Mouse (Mus musculus) v-Abl transformed pro-B cells (cell line): ENCODE results near the gene Med6.

Experiments used
- in situ Hi-C, 2 experiments: fragments of 400-800 bp; cut with MboI; formaldehyde crosslinking; loops; one replicate each; pipeline ENCODE4 v1.15.1; 2025; ENCODE audit not compliant: unreplicated experiment in 2 of 2

The Med6 gene

DNA sequence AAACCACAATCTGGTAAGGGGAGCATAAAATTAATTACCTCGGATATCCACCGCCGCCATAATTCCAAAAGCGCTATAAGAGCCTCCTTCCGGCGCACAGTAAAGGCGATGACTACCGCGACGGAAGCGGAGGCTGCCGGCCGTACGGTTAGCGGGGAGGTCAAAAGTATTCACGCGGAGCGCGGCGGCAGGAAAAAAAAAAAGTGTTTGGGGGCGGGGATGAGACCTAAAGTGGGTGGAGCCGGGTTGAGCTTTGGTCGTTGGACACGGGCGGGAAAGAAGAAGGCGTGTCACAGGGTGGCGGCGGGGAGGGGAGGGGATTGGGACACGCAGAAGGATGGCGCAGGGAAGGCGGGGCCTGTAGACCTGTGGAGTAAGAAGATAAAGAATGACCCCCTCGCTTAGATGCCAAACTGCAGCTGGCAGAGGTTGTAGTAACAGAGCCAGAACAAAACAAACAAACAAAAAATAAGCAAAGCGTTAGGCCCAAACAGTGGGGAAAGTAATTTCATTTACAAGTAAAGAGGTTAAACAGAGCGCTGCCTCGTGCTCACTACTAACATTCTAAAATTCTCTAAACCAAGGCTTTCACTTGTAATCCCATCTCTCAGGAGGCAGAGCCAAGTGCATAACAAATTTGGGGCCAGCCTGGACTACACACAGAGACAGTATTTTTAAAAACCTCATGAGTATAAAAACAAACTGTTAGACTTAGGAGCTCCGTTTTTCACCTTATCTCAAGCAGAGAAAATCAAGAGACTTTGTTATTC lies at the start of gene Med6:
Gene Med6, minus strand, starts transcription at position 107 of the 770 bp plus-strand sequence.
- in situ Hi-C loops = loop anchor here (5.0 to 10.0 kb wide), 2 partner anchors 60 to 108 kb away; partner anchors contain the start of genes Cox16 (in 1 of the 2), Gm20498 (in 1 of the 2) and Synj2bp (in 1 of the 2)

GRCm38 (mm10) chr12:81642361-81643082 lies 47.7 kb upstream of the Med6 start:
- in situ Hi-C loops = no loop called here

DNA sequence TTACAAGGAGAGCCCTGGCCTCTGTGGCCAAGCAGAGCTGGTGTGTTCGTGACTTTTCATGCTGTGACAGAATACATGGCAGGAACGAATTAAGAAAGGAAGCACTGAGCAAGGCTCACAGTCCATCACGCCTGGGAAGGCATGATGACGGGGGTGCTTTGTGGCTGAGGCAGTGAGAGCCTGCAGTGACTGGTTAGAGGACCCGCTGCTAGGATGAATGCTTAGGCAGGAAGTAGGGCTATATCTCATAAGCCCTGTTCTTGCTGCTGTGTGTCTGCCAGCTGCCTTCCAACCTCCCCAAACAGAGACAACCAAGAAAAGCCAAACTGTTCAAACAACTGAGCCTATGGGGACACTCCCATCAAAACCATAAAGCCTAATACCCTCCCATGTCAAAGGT lies 45.8 kb upstream of the Med6 start:
- in situ Hi-C loops = no loop called here

- in situ Hi-C loops = no loop called here
Observed at GRCm38 (mm10) chr12:81633246-81633645, 38.4 kb upstream of the Med6 start.

- in situ Hi-C loops = no loop called here
Observed at GRCm38 (mm10) chr12:81631661-81632401, 37.0 kb upstream of the Med6 start.

DNA sequence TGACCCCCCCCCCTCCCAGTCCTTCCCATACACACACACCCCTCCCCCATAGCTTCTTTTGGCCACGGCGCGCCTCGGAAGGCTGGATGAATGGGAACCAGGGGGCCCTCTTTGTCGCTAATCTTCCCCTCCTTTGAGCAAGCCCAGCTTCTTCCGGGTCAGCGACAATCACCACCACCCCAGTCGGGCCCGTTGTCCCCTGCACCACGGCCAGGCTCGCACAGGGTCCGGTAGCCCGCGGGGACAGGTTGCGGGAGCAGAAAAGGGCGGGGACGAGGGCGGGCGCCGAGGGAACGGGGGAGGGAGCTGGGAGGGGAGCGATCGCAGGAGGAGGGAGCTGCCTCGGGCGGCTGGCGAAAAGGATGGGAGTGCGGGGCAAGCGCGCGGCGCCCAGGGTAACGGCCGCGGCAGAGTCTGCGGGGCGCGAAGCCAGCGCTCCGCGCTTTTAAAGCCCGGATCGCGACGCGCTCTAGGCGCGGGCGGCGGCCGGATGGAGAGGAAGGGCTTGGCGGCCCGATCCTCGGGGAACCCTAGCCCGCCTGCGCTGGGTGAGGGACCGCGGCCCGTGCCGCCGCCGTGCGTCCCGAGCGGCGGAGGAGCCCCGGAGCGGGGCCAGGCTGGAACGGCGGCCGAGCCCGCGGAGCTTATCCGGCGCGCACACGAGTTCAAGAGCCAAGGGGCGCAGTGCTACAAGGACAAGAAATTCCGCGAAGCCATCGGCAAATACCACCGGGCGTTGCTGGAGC lies 36.3 kb upstream of the Med6 start, which contains the start of gene Ttc9:
Gene Ttc9, plus strand, starts transcription at position 335 of the 746 bp plus-strand sequence.
- in situ Hi-C loops = no loop called here

DNA sequence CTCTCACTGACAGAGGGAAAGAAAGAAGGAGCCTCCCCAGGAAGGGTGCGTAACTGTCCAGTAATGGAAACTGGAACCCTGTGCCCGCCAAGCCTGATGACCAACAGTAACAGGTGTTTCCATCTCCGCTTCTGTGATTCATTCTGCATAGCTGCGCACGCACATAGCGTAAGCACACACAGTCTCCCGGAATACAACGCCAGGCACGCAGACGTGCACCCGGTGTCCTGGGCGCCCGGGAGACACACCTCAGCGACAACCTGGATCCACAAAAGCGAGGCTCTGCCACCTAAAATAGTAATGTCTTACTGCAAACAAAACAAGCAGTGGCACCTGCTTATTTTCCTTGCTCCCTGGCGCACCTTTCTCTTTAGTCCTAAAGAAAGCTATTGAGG lies 35.7 kb upstream of the Med6 start:
- in situ Hi-C loops = no loop called here

- in situ Hi-C loops = loop anchor here in 1 of 2 experiments (10.0 kb wide), 1 partner anchor 643 kb away; no protein-coding TSS in a partner anchor
Observed at GRCm38 (mm10) chr12:81628091-81628490, 33.3 kb upstream of the Med6 start.

DNA sequence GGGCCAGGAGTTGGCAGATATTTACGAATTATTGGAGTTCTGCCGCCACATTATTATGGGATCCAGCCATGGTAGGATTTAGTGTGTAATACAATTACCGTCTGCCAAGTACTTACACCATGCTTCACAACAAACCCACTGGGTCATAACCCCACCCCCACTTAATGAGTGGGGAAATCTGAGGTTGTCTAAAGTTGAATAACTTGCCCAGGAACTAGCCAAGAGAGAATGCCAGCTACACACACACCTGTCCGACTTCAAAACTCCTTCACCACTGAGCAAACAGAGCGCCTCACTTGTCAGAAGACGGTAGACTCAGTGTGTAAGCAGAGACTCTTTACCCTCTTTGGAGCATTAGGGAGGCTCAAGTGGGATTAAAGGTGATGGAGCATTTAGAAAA lies 32.6 kb upstream of the Med6 start:
- in situ Hi-C loops = loop anchor here in 1 of 2 experiments (10.0 kb wide), 1 partner anchor 643 kb away; no protein-coding TSS in a partner anchor

- in situ Hi-C loops = loop anchor here in 1 of 2 experiments (10.0 kb wide), 1 partner anchor 642 kb away; no protein-coding TSS in a partner anchor
Observed at GRCm38 (mm10) chr12:81626226-81626861, 31.5 kb upstream of the Med6 start.

DNA sequence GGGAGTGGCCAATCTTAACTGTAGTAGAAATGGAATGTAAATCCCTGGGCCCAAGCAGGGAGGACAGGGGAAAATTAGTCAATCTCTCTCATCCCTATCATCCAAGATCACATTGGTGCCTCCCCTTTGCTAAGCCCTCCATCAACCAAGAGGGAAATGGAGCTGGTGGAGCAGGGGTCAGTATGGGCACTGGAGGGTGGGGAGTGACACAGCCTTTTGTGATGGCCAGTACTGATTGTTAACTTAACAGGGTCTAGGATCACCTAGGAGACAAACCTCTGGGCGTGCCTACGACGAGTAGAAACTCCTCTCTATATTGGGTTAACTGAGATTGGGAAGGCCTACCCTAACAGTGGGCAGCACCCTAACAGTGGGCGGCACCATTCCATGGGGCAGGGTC lies 28.6 kb upstream of the Med6 start:
- in situ Hi-C loops = loop anchor here (5.0 to 25.0 kb wide), 5 partner anchors 164 to 839 kb away; no protein-coding TSS in a partner anchor

DNA sequence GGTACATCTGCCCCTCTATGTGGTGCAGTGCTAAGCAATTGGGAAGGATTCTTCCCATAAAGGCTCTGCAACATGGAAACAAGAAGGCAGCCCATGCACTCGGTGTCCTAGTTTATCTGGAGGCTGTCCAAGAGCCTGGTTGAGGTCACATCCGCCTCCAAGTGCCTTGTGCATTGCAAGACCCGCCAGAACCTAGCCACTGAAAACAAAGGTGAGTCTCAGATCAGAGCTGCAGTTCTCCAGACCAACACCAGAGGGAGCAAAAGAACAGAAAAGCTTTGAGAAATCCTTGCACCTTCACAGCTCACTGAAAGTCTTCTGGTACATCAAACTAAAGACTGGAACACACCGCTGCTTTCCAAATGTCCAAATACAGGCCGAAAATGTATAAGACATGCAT lies 24.5 kb upstream of the Med6 start:
- in situ Hi-C loops = loop anchor here (5.0 to 25.0 kb wide), 6 partner anchors 168 to 1395 kb away; no protein-coding TSS in a partner anchor

DNA sequence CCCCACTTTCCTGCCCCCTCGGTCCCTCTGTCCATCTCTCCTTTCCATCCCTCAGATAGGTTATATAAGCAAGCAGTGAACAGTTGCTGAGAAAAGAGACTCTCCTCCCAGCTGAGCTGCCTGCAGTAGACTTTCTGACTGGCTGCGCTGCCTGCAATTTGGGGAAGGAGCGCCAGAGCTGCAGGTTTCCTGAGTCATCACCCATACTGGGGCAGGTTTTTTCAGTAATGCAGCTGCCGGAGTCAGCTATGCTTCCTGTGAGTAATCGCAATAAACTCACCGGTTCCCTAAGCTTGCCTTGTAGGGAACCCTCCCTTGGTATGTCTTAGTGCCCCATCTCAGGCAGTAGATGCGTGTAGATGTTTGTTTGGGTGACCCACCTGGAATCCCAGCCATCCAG lies 22.2 kb upstream of the Med6 start:
- in situ Hi-C loops = loop anchor here (5.0 to 25.0 kb wide), 6 partner anchors 170 to 1398 kb away; no protein-coding TSS in a partner anchor

DNA sequence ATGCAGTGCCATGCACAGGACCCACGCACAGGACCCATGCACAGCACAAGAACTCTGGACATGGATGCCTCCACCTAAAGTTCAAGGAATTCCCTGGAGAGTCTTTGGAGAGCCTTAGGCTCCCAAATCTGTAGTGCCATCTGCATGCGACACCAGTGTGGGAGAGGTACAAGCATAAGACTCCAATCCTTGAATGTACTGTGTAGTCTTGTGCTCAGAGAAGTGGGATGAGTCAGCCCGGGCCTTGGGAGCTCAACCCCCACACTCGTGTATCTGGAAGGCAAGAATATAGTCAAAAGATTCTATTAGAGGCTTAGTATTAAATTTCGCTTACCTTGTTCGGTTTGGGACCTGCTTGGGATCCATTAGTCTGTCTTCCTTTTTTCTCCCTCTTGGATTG lies 21.0 kb upstream of the Med6 start:
- in situ Hi-C loops = loop anchor here (5.0 to 25.0 kb wide), 6 partner anchors 171 to 1399 kb away; no protein-coding TSS in a partner anchor

- in situ Hi-C loops = loop anchor here (25.0 kb wide), 2 partner anchors 303 to 853 kb away; no protein-coding TSS in a partner anchor
Observed at GRCm38 (mm10) chr12:81609445-81609844, 14.6 kb upstream of the Med6 start.

DNA sequence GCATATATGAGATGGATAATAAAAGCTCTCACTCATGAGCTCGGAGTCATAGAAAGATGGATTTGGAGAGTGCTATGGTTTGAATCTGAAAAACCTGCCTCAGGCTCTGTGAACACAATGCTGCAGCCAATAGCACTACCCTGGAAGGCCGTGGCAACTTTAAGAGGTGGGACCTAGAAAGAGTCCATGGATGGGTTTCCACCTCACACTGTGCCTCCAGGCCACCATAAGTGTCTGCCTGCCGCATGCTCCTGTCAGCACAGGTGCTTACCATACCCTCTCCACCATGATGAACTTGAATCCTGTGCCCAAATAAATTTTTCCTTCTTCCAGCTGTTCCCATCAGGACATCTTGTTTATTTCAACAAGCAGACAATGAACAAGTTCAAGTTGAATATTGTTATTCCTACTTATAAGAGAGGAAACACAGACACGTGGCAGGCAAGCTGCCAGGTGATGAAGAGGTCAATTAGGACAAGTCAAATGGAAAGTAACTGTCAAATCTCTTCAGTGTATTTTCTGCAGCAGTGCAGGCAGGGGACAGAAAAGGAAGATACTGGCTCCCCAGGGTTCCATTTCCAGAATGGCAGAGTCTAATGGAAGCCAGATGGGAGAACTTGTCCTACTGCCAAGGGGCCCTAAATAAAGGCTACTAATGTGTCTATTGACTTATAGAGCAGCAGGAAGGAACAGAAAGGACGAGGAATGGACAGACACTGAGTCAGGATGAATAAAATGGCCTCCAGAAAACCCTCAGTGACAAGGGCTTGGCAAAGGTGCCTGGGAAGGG lies 10.4 kb upstream of the Med6 start:
- in situ Hi-C loops = loop anchor here (25.0 kb wide), 2 partner anchors 307 to 857 kb away; no protein-coding TSS in a partner anchor

DNA sequence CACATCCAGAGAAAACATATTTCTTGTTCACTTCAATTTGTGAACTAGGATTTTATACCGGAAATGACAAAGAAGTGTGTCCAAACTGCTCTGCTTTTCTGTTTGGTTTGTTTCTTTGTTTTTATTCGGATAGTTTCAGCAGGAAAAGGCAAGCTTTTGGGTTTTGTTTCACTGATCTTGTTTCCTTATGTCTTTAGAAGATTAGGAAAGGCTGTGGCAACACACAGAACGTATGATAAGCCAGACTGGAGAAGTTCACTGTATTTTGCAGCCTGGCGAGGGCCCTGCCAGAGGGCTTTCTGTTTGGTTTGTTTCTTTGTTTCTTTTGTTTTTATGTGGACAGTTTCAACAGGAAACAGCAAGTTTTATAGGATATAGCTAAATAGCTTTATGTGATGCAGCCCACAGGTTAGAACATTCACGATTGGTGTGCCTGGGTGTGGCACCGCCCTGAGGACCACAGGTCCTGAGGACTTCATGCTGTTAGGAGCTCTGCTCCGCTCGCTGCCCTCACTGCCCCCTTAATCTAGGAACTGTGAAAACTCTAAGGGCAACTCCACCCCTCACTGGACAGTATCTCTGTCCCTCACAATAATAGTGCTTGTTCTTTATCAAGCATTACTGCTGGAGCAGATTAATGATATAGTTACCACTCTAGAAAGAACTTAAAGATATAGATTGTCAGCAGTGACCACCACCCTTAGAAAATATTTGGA lies 1.9 kb upstream of the Med6 start:
- in situ Hi-C loops = loop anchor here in 1 of 2 experiments (10.0 kb wide), 1 partner anchor 62 kb away; the partner anchor contains the start of genes Gm20498 and Synj2bp

GRCm38 (mm10) chr12:81568374-81568773 lies 26.4 kb downstream of the Med6 start, which contains the start of gene Adam21:
Adam21 (minus strand) TSS chr12:81568474.
- in situ Hi-C loops = no loop called here
